Mouse (Mus musculus): ENCODE results near the gene Abcg8. TPM values are rescaled to one million over a fixed set of nuclear protein-coding genes. Genes with fewer than 3 reads are reported as not detected.

Gene Abcg8
- 0.08 and 0.13 TPM in 2 replicates for polyA plus RNA-seq (2015; fragmentation: Nextera tagmentation; extraction: Ambion mirVana)

DNA sequence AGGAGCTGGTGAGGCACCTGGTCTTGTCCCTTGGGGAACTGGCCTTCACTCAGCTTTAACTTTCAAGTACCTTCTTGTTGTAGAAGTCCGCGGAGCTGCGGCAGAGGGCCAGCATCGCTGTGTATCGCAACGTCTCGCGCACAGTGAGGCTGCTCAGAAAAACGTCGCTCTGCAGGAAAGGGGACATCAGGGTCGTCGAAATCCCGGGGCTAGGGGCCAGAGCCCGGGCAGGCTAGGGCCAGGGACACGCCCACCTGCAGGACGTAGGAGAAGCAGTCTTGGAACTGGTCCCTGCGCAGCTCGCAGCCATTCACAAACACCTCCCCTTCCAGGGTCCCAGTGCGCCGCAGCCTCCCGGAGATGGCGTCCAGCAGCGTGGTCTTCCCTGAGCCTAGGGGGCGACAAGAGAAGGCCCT, at the start of gene Abcg8:
Gene Abcg8, plus strand, starts transcription at position 352 of the 416 bp plus-strand sequence.
- peak within 1 kb of the TSS; percentile 40 for H3K4me3 ChIP-seq (ENCODE audit: low read depth, low read length)
- H3K27ac ChIP-seq (replicated peaks), result no peak within 1 kb of the TSS
- no peaks in the 10 kb centered on the region for H3K36me3 ChIP-seq (ENCODE audit: control insufficient read depth, insufficient read depth, low read length)
- TF ChIP-seq EP300 (optimal IDR thresholded peaks at IDR 0.05), result no peak
- peak; percentile 27; the same call in 1 of the 2 replicates for TF ChIP-seq CTCF (IDR thresholded peaks at IDR 0.05; ENCODE audit: low read depth)
- peak within 1 kb of the TSS; percentile 51 for H3K9ac ChIP-seq (ENCODE audit: low read length)
- no peaks in the 10 kb centered on the region for H3K27me3 ChIP-seq (ENCODE audit: control insufficient read depth, insufficient read depth, low read length)
- H3K4me2 ChIP-seq (replicated peaks; ENCODE audit: low read depth), result peak within 1 kb of the TSS; percentile 67
- WGBS, result 2% methylated on average over 24 of the region's 24 CpGs
- no peaks in the 10 kb centered on the region for H3K4me1 ChIP-seq (replicated peaks; ENCODE audit: control insufficient read depth, insufficient read depth)
- H3K9me3 ChIP-seq (ENCODE audit: control insufficient read depth, low read length), result no peaks in the 10 kb centered on the region
- DNase-seq (ENCODE audit: low spot score) (peak; percentile 38), ATAC-seq (ENCODE audit: low FRiP score, low TSS enrichment) (no peak)

GRCm38 (mm10) chr17:84626857-84627305, 49.2 kb upstream of the Abcg8 start:
- H3K9me3 ChIP-seq (ENCODE audit: control insufficient read depth, low read length), result no peaks in the 10 kb centered on the region
- ATAC-seq (ENCODE audit: low FRiP score, low TSS enrichment) (no peak), DNase-seq (ENCODE audit: low spot score) (no peak)
- WGBS, result 27% methylated on average over 9 of the region's 9 CpGs
- H3K36me3 ChIP-seq (ENCODE audit: control insufficient read depth, insufficient read depth, low read length), result no peaks in the 10 kb centered on the region
- TF ChIP-seq EP300 (optimal IDR thresholded peaks at IDR 0.05) (no peak), CTCF (IDR thresholded peaks at IDR 0.05; ENCODE audit: low read depth) (peak; percentile 52)
- H3K4me3 ChIP-seq (ENCODE audit: low read depth, low read length), result peak overlapping the region; percentile 60
- 0 out of 2 replicates have a peak, but pooled peaks cover 4% of the 10 kb centered on the region for H3K4me1 ChIP-seq (replicated peaks; ENCODE audit: control insufficient read depth, insufficient read depth)
- H3K4me2 ChIP-seq (replicated peaks; ENCODE audit: low read depth), result peak overlapping the region; percentile 77
- peak overlapping the region; percentile 59 for H3K9ac ChIP-seq (ENCODE audit: low read length)
- peak overlapping the region; percentile 24; the same call in 1 of the 2 replicates for H3K27ac ChIP-seq (replicated peaks)
- H3K27me3 ChIP-seq (ENCODE audit: control insufficient read depth, insufficient read depth, low read length), result no peaks in the 10 kb centered on the region

DNA sequence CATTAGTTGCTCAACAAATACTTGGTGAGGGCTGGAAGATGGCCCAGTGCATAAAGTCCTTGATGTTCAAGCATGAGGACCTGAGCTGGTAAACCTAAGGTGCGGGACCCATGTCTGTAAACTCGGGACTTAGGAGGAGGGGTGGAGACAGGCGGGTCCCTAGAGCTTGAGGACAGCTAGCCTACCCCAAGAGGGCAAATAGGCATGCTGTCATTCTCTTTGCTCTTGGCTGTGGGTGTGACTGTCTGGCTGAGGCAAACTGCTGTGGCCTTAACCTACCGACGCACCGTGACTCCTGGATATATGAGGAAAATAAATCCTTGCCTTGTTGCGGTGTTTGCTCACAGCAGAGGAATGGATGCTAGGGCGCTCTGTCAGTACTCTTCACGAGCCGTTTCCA, 48.4 kb upstream of the Abcg8 start:
- 75% methylated on average over 10 of the region's 10 CpGs for WGBS
- H3K27me3 ChIP-seq (ENCODE audit: control insufficient read depth, insufficient read depth, low read length), result no peaks in the 10 kb centered on the region
- H3K9me3 ChIP-seq (ENCODE audit: control insufficient read depth, low read length), result no peaks in the 10 kb centered on the region
- no peak overlapping the region for H3K27ac ChIP-seq (replicated peaks)
- H3K4me3 ChIP-seq (ENCODE audit: low read depth, low read length), result no peak overlapping the region
- H3K4me1 ChIP-seq (replicated peaks; ENCODE audit: control insufficient read depth, insufficient read depth), result 0 out of 2 replicates have a peak, but pooled peaks cover 4% of the 10 kb centered on the region
- ATAC-seq (ENCODE audit: low FRiP score, low TSS enrichment) (no peak), DNase-seq (ENCODE audit: low spot score) (no peak)
- no peaks in the 10 kb centered on the region for H3K36me3 ChIP-seq (ENCODE audit: control insufficient read depth, insufficient read depth, low read length)
- no peak overlapping the region for H3K9ac ChIP-seq (ENCODE audit: low read length)
- no peak overlapping the region for H3K4me2 ChIP-seq (replicated peaks; ENCODE audit: low read depth)
- TF ChIP-seq CTCF (IDR thresholded peaks at IDR 0.05; ENCODE audit: low read depth) (no peak), EP300 (optimal IDR thresholded peaks at IDR 0.05) (no peak)

- 74% methylated on average over 9 of the region's 9 CpGs for WGBS
- no peak for ATAC-seq (ENCODE audit: low FRiP score, low TSS enrichment)
- Histone ChIP-seq H3K9me3 (ENCODE audit: control insufficient read depth, low read length) (no peaks in the 10 kb centered on the region), H3K36me3 (ENCODE audit: control insufficient read depth, insufficient read depth, low read length) (no peaks in the 10 kb centered on the region), H3K27ac (replicated peaks) (no peak overlapping the region), H3K4me3 (ENCODE audit: low read depth, low read length) (no peak overlapping the region), H3K9ac (ENCODE audit: low read length) (no peak overlapping the region), H3K4me2 (replicated peaks; ENCODE audit: low read depth) (no peak overlapping the region), H3K4me1 (replicated peaks; ENCODE audit: control insufficient read depth, insufficient read depth) (0 out of 2 replicates have a peak, but pooled peaks cover 4% of the 10 kb centered on the region), H3K27me3 (ENCODE audit: control insufficient read depth, insufficient read depth, low read length) (no peaks in the 10 kb centered on the region)
- TF ChIP-seq CTCF (IDR thresholded peaks at IDR 0.05; ENCODE audit: low read depth), result no peak
- no peak for TF ChIP-seq EP300 (optimal IDR thresholded peaks at IDR 0.05)
- DNase-seq (ENCODE audit: low spot score), result no peak
Observed at GRCm38 (mm10) chr17:84628611-84629010, 47.5 kb upstream of the Abcg8 start.

DNA sequence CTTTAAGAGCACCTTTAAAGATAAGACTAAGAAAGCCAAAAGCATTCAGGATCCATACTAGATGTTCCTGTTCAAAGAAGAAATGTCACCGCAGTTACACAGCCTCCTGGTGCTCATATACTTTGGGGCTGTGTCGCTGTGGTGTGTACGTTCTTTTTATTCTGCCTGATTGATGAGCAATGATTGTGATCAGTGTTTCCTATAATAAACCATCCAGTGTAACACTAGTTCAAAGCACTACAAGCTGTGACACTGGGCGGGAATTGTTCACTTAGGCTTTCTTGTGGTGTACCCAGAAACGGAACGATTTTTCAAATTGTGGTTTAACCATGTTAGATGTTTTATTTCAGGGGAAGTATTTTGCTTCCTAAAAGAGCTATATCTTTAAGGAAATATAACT, 44.3 kb upstream of the Abcg8 start:
- 90% methylated on average over 6 of the region's 6 CpGs for WGBS
- Histone ChIP-seq H3K9me3 (ENCODE audit: control insufficient read depth, low read length) (no peaks in the 10 kb centered on the region), H3K27me3 (ENCODE audit: control insufficient read depth, insufficient read depth, low read length) (no peaks in the 10 kb centered on the region), H3K36me3 (ENCODE audit: control insufficient read depth, insufficient read depth, low read length) (no peaks in the 10 kb centered on the region), H3K27ac (replicated peaks) (no peak overlapping the region), H3K4me2 (replicated peaks; ENCODE audit: low read depth) (no peak overlapping the region), H3K9ac (ENCODE audit: low read length) (no peak overlapping the region), H3K4me3 (ENCODE audit: low read depth, low read length) (no peak overlapping the region), H3K4me1 (replicated peaks; ENCODE audit: control insufficient read depth, insufficient read depth) (peaks cover 5% of the 10 kb centered on the region; the same call in 1 of the 2 replicates)
- no peak for TF ChIP-seq EP300 (optimal IDR thresholded peaks at IDR 0.05)
- TF ChIP-seq CTCF (IDR thresholded peaks at IDR 0.05; ENCODE audit: low read depth), result no peak
- DNase-seq (ENCODE audit: low spot score) (no peak), ATAC-seq (ENCODE audit: low FRiP score, low TSS enrichment) (no peak)

GRCm38 (mm10) chr17:84633443-84633842, 42.7 kb upstream of the Abcg8 start:
- no peaks in the 10 kb centered on the region for H3K36me3 ChIP-seq (ENCODE audit: control insufficient read depth, insufficient read depth, low read length)
- no peak overlapping the region for H3K4me2 ChIP-seq (replicated peaks; ENCODE audit: low read depth)
- H3K9me3 ChIP-seq (ENCODE audit: control insufficient read depth, low read length), result no peaks in the 10 kb centered on the region
- 71% methylated on average over 13 of the region's 13 CpGs for WGBS
- H3K27me3 ChIP-seq (ENCODE audit: control insufficient read depth, insufficient read depth, low read length), result no peaks in the 10 kb centered on the region
- peaks cover 2% of the 10 kb centered on the region; the same call in 1 of the 2 replicates for H3K4me1 ChIP-seq (replicated peaks; ENCODE audit: control insufficient read depth, insufficient read depth)
- DNase-seq (ENCODE audit: low spot score), result no peak
- no peak overlapping the region for H3K9ac ChIP-seq (ENCODE audit: low read length)
- no peak for TF ChIP-seq CTCF (IDR thresholded peaks at IDR 0.05; ENCODE audit: low read depth)
- no peak for TF ChIP-seq EP300 (optimal IDR thresholded peaks at IDR 0.05)
- H3K4me3 ChIP-seq (ENCODE audit: low read depth, low read length), result no peak overlapping the region
- no peak for ATAC-seq (ENCODE audit: low FRiP score, low TSS enrichment)
- H3K27ac ChIP-seq (replicated peaks), result no peak overlapping the region

All from stomach, postnatal 0 days (tissue).